Mouse (Mus musculus): ENCODE measurements at regions not wholly inside any gene's neighbourhood (a gene's known extent, or its start where the extent isn't known, plus 50 kb on each side); places are given as distances from the start of the nearest gene placed in this dataset.
"Not testable (repeated sequence)": the region's sequence is repeated elsewhere in the genome, so short reads cannot be mapped to it uniquely, and the experiment has no call there.

DNA sequence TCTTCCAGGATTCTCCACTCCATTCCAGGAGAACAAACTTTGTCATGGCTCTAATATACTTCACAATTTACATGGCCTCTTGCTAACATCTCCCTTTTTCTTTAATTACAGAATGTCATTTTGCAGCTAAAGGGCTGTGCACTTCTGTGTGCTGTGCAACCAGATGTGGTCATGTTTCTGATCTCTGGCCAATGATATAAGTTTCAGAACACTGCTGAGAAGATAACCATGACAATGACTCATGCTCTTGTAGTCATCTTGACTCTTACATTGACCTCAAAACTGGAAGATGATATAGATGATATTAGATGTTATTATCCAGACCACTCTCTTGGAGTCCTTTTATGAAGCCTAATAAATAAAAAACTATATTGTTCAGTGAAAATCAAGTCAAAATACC is 145.9 kb upstream of the Teddm2 start:
- no peaks in the 10 kb centered on the region for H3K36me3 ChIP-seq (ENCODE audit: control insufficient read depth, insufficient read depth, low read length)
- H3K4me1 ChIP-seq (replicated peaks; ENCODE audit: control insufficient read depth, insufficient read depth, low read length) = no peaks in the 10 kb centered on the region

GRCm38 (mm10) chr1:154053641-154054040 is 147.3 kb upstream of the Zfp648 start:
- DNase-seq = no peak
- Histone ChIP-seq H3K4me3 (ENCODE audit: control insufficient read depth, insufficient read depth, low read length) (no peak overlapping the region), H3K27ac (ENCODE audit: control insufficient read depth, insufficient read depth, low read length) (no peak overlapping the region), H3K27me3 (ENCODE audit: control insufficient read depth, insufficient read depth, low read length) (no peaks in the 10 kb centered on the region), H3K4me1 (replicated peaks; ENCODE audit: control insufficient read depth, insufficient read depth, low read length) (no peaks in the 10 kb centered on the region), H3K36me3 (ENCODE audit: control insufficient read depth, insufficient read depth, low read length) (no peaks in the 10 kb centered on the region)
- TF ChIP-seq CTCF (IDR thresholded peaks at IDR 0.05; ENCODE audit: borderline replicate concordance, control insufficient read depth, extremely low read depth, insufficient read depth, low read length, poor library complexity) = no peak
- TF ChIP-seq POLR2A (IDR thresholded peaks at IDR 0.05; ENCODE audit: control insufficient read depth, extremely low read depth, insufficient read depth, low read length, poor library complexity) = no peak
- 94% methylated on average over 7 of the region's 7 CpGs for WGBS

More for the DNA sequence above, 145.9 kb upstream of the Teddm2 start:
- Histone ChIP-seq H3K27me3 (ENCODE audit: control insufficient read depth, insufficient read depth, low read length) (no peaks in the 10 kb centered on the region), H3K4me3 (ENCODE audit: control insufficient read depth, insufficient read depth, low read length) (no peak overlapping the region), H3K27ac (ENCODE audit: control insufficient read depth, insufficient read depth, low read length) (no peak overlapping the region)
- DNase-seq = no peak
- no peak for TF ChIP-seq POLR2A (IDR thresholded peaks at IDR 0.05; ENCODE audit: control insufficient read depth, extremely low read depth, insufficient read depth, low read length, poor library complexity)
- TF ChIP-seq CTCF (IDR thresholded peaks at IDR 0.05; ENCODE audit: borderline replicate concordance, control insufficient read depth, extremely low read depth, insufficient read depth, low read length, poor library complexity) = no peak

DNA sequence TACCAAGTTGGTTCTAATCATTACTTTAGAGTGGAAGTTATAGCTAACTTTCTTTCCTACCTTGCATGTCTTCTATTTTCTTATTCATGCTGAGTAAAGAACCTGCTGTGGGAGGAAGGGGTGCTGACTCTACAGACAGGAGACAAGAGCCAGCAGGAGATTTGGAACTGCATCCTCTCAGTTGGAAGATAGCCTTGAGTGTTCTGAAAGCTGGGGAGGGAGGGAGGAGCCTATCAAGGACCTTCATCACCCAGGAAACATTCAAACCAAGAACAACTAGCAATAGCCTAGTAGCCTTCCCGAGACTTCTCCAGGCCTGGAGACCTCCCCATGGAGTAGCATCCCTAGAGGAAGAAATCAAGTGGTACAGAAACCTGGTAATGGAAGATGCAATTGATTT is 146.1 kb upstream of the Zfp648 start:
- no peak for TF ChIP-seq CTCF (IDR thresholded peaks at IDR 0.05; ENCODE audit: borderline replicate concordance, control insufficient read depth, extremely low read depth, insufficient read depth, low read length, poor library complexity)
- TF ChIP-seq POLR2A (IDR thresholded peaks at IDR 0.05; ENCODE audit: control insufficient read depth, extremely low read depth, insufficient read depth, low read length, poor library complexity) = no peak
- WGBS = 93% methylated on average over 1 of the region's 1 CpGs
- Histone ChIP-seq H3K27me3 (ENCODE audit: control insufficient read depth, insufficient read depth, low read length) (no peaks in the 10 kb centered on the region), H3K27ac (ENCODE audit: control insufficient read depth, insufficient read depth, low read length) (no peak overlapping the region), H3K4me3 (ENCODE audit: control insufficient read depth, insufficient read depth, low read length) (no peak overlapping the region), H3K4me1 (replicated peaks; ENCODE audit: control insufficient read depth, insufficient read depth, low read length) (no peaks in the 10 kb centered on the region), H3K36me3 (ENCODE audit: control insufficient read depth, insufficient read depth, low read length) (no peaks in the 10 kb centered on the region)
- no peak for DNase-seq

DNA sequence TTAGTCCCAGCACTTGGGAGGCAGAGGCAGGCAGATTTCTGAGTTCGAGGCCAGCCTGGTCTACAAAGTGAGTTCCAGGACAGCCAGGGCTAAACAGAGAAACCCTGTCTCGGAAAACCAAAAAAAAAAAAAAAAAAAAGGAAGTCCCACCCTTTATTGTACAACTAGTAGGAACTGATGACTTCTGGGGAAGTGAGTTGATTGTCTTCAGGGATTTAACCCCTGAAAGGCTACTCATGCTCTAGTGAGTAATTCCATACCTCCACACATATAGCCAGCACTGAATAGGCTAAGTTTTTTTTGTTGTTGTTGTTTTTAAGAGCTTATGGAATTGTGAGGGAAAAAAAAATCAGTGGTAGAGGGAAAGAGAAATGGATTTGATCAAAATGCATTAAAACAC is 139.6 kb upstream of the Zfp648 start:
- H3K4me3 ChIP-seq (ENCODE audit: control insufficient read depth, insufficient read depth, low read length); H3K27ac ChIP-seq (ENCODE audit: control insufficient read depth, insufficient read depth, low read length); H3K27me3 ChIP-seq (ENCODE audit: control insufficient read depth, insufficient read depth, low read length); H3K4me1 ChIP-seq (replicated peaks; ENCODE audit: control insufficient read depth, insufficient read depth, low read length); H3K36me3 ChIP-seq (ENCODE audit: control insufficient read depth, insufficient read depth, low read length); DNase-seq: not testable (repeated sequence)
- WGBS = 51% methylated on average over 2 of the region's 2 CpGs

- no peaks in the 10 kb centered on the region for H3K36me3 ChIP-seq (ENCODE audit: control insufficient read depth, insufficient read depth, low read length)
- no peaks in the 10 kb centered on the region for H3K4me1 ChIP-seq (replicated peaks; ENCODE audit: control insufficient read depth, insufficient read depth, low read length)
- H3K27me3 ChIP-seq (ENCODE audit: control insufficient read depth, insufficient read depth, low read length) = no peaks in the 10 kb centered on the region
- TF ChIP-seq CTCF (IDR thresholded peaks at IDR 0.05; ENCODE audit: borderline replicate concordance, control insufficient read depth, extremely low read depth, insufficient read depth, low read length, poor library complexity) (no peak), POLR2A (IDR thresholded peaks at IDR 0.05; ENCODE audit: control insufficient read depth, extremely low read depth, insufficient read depth, low read length, poor library complexity) (no peak)
- no peak overlapping the region for H3K4me3 ChIP-seq (ENCODE audit: control insufficient read depth, insufficient read depth, low read length)
- DNase-seq = no peak
- H3K27ac ChIP-seq (ENCODE audit: control insufficient read depth, insufficient read depth, low read length) = no peak overlapping the region
- WGBS = 85% methylated on average over 1 of the region's 1 CpGs
Measured at GRCm38 (mm10) chr1:154061851-154062250, 139.1 kb upstream of the Zfp648 start.

GRCm38 (mm10) chr1:154062666-154063065 is 138.3 kb upstream of the Zfp648 start:
- Histone ChIP-seq H3K27me3 (ENCODE audit: control insufficient read depth, insufficient read depth, low read length) (no peaks in the 10 kb centered on the region), H3K4me1 (replicated peaks; ENCODE audit: control insufficient read depth, insufficient read depth, low read length) (no peaks in the 10 kb centered on the region), H3K27ac (ENCODE audit: control insufficient read depth, insufficient read depth, low read length) (no peak overlapping the region), H3K36me3 (ENCODE audit: control insufficient read depth, insufficient read depth, low read length) (no peaks in the 10 kb centered on the region), H3K4me3 (ENCODE audit: control insufficient read depth, insufficient read depth, low read length) (no peak overlapping the region)
- WGBS = 90% methylated on average over 7 of the region's 7 CpGs
- TF ChIP-seq CTCF (IDR thresholded peaks at IDR 0.05; ENCODE audit: borderline replicate concordance, control insufficient read depth, extremely low read depth, insufficient read depth, low read length, poor library complexity) (no peak), POLR2A (IDR thresholded peaks at IDR 0.05; ENCODE audit: control insufficient read depth, extremely low read depth, insufficient read depth, low read length, poor library complexity) (no peak)
- no peak for DNase-seq

DNA sequence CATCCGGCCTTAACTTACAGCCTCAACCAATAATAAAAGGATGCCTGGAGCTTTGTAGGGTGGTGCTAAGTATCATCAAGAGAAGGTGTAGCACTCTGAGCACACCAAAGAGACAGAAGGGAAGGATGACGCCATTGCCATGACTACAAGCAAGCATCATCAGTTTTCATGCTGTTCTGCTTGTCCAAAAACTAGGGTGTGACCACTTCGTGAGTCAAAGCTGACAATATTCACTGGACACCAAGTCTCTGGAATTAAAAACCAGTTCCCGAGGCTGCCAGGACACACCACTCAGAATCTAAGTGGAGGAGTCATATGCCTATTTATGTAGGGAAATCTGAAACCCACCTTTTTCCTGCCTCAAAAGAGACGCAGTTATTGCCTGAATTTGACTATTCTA is 136.4 kb upstream of the Zfp648 start:
- no peak overlapping the region for H3K4me3 ChIP-seq (ENCODE audit: control insufficient read depth, insufficient read depth, low read length)
- 93% methylated on average over 5 of the region's 5 CpGs for WGBS
- no peaks in the 10 kb centered on the region for H3K27me3 ChIP-seq (ENCODE audit: control insufficient read depth, insufficient read depth, low read length)
- H3K36me3 ChIP-seq (ENCODE audit: control insufficient read depth, insufficient read depth, low read length) = no peaks in the 10 kb centered on the region
- H3K27ac ChIP-seq (ENCODE audit: control insufficient read depth, insufficient read depth, low read length) = no peak overlapping the region
- no peak for DNase-seq
- TF ChIP-seq CTCF (IDR thresholded peaks at IDR 0.05; ENCODE audit: borderline replicate concordance, control insufficient read depth, extremely low read depth, insufficient read depth, low read length, poor library complexity) (no peak), POLR2A (IDR thresholded peaks at IDR 0.05; ENCODE audit: control insufficient read depth, extremely low read depth, insufficient read depth, low read length, poor library complexity) (no peak)
- H3K4me1 ChIP-seq (replicated peaks; ENCODE audit: control insufficient read depth, insufficient read depth, low read length) = no peaks in the 10 kb centered on the region

All from thymus, adult 2 months (tissue).